Mouse (Mus musculus) CH12.LX (cell line): ENCODE results near the gene Add2. TPM values are rescaled to one million over a fixed set of nuclear protein-coding genes. Genes with fewer than 3 reads are reported as not detected.

Experiments used
- DNase-seq: peaks from one replicate; pipeline ENCODE4 v3.0.0-alpha.2; 2013; ENCODE audit errors: extremely low read depth
- H3K27ac ChIP-seq: 2 replicates; pipeline ENCODE4 v1.5.1; 2012; ENCODE audit warnings: low read depth, mild to moderate bottlenecking, control low read depth, moderate library complexity; ENCODE audit not compliant: insufficient read depth
- H3K27me3 ChIP-seq: replicated peaks from 2 replicates; pipeline ENCODE3; 2012; ENCODE audit warnings: inconsistent platforms
- H3K36me3 ChIP-seq, 2 experiments: replicated peaks in 1 of 2; 2 replicates each; pipeline versions ENCODE3 to v1.6.1; 2012; ENCODE audit warnings: inconsistent platforms in 1 of 2, low read length in 1 of 2, mild to moderate bottlenecking in 1 of 2, mixed read lengths in 1 of 2, moderate library complexity in 1 of 2; ENCODE audit not compliant: control insufficient read depth in 1 of 2, insufficient read depth in 1 of 2
- H3K4me1 ChIP-seq, 2 experiments: 2 replicates each; pipeline ENCODE4 v1.6.1; 2012; ENCODE audit warnings: inconsistent platforms in 1 of 2, moderate library complexity in 1 of 2; ENCODE audit not compliant: insufficient read depth in 2 of 2, control insufficient read depth in 1 of 2
- H3K4me2 ChIP-seq: 2 replicates; pipeline ENCODE4 v1.6.1; 2012; ENCODE audit warnings: low read depth, mild to moderate bottlenecking, control low read depth; ENCODE audit not compliant: poor library complexity, insufficient read depth, severe bottlenecking
- H3K4me3 ChIP-seq, 3 experiments: fragments of 150-350 bp in 1 of 3; sonication (generic) in 1 of 3; replicated peaks in 1 of 3; 2 replicates each; pipeline versions ENCODE3 to v1.5.1; 2011 to 2012; ENCODE audit warnings: low read depth in 2 of 3, low read length in 2 of 3, mild to moderate bottlenecking in 2 of 3, moderate library complexity in 2 of 3, control low read depth in 1 of 3, improper control_type of control experiment in 1 of 3, inconsistent platforms in 1 of 3, mixed read lengths in 1 of 3; ENCODE audit not compliant: poor library complexity in 1 of 3
- H3K79me2 ChIP-seq: replicated peaks from 2 replicates; pipeline ENCODE4 v1.6.1; 2012; ENCODE audit warnings: mild to moderate bottlenecking, moderate library complexity; ENCODE audit not compliant: control insufficient read depth, poor library complexity, insufficient read depth, severe bottlenecking; ENCODE audit errors: extremely low read depth
- H3K9ac ChIP-seq: 2 replicates; pipeline ENCODE4 v1.6.1; 2012; ENCODE audit warnings: low read depth, mild to moderate bottlenecking, control low read depth, moderate library complexity; ENCODE audit not compliant: insufficient read depth
- H3K9me3 ChIP-seq: replicated peaks from 2 replicates; pipeline ENCODE3; 2012; ENCODE audit warnings: low read length, inconsistent platforms, mixed read lengths
- CTCF ChIP-seq, 2 experiments: IDR thresholded peaks in 1 of 2; conservative IDR thresholded peaks in 1 of 2; 2 replicates each; pipeline ENCODE4 v1.5.1; 2011 to 2012; ENCODE audit warnings: low read depth in 2 of 2, low read length in 2 of 2, improper control_type of control experiment in 1 of 2, inconsistent platforms in 1 of 2, mild to moderate bottlenecking in 1 of 2, moderate library complexity in 1 of 2
- MAX ChIP-seq: IDR thresholded peaks from 2 replicates; pipeline ENCODE4 v1.6.1; 2011; ENCODE audit warnings: low read length, improper control_type of control experiment
- MAZ ChIP-seq: IDR thresholded peaks from 2 replicates; pipeline ENCODE4 v1.6.1; 2012; ENCODE audit warnings: low read depth, mild to moderate bottlenecking, inconsistent platforms, low read length, improper control_type of control experiment, moderate library complexity
- MXI1 ChIP-seq: IDR thresholded peaks from 2 replicates; pipeline ENCODE4 v1.6.1; 2011; ENCODE audit warnings: mild to moderate bottlenecking, low read depth, low read length, improper control_type of control experiment
- NELFE ChIP-seq: IDR thresholded peaks from 2 replicates; pipeline ENCODE4 v1.6.1; 2011; ENCODE audit warnings: low read depth, low read length, improper control_type of control experiment
- NRF1 ChIP-seq: IDR thresholded peaks from 2 replicates; pipeline ENCODE4 v1.6.1; 2014; ENCODE audit warnings: low read depth, mild to moderate bottlenecking, inconsistent platforms, low read length, improper control_type of control experiment, moderate library complexity
- RAD21 ChIP-seq: IDR thresholded peaks from 2 replicates; pipeline ENCODE4 v1.6.1; 2011; ENCODE audit warnings: low read depth, mild to moderate bottlenecking, low read length, improper control_type of control experiment, moderate library complexity
- RCOR1 ChIP-seq: conservative IDR thresholded peaks from 2 replicates; pipeline ENCODE4 v1.6.1; 2012; ENCODE audit warnings: low read depth, mild to moderate bottlenecking, inconsistent platforms, low read length, improper control_type of control experiment
- SMC3 ChIP-seq: IDR thresholded peaks from 2 replicates; pipeline ENCODE4 v1.6.1; 2011; ENCODE audit warnings: low read depth, low read length, improper control_type of control experiment
- TBP ChIP-seq: conservative IDR thresholded peaks from 2 replicates; pipeline ENCODE4 v1.6.1; 2011; ENCODE audit warnings: low read depth, low read length, improper control_type of control experiment
- TCF12 ChIP-seq: IDR thresholded peaks from 2 replicates; pipeline ENCODE4 v1.6.1; 2014; ENCODE audit warnings: low read depth, mild to moderate bottlenecking, inconsistent platforms, low read length, improper control_type of control experiment
- USF1 ChIP-seq: IDR thresholded peaks from 2 replicates; pipeline ENCODE4 v1.6.1; 2014; ENCODE audit warnings: low read depth, mild to moderate bottlenecking, inconsistent platforms, low read length, improper control_type of control experiment
- ZC3H11A ChIP-seq: IDR thresholded peaks from 2 replicates; pipeline ENCODE4 v1.6.1; 2012; ENCODE audit warnings: low read depth, mild to moderate bottlenecking, inconsistent platforms, low read length, improper control_type of control experiment
- ZKSCAN1 ChIP-seq: IDR thresholded peaks from 2 replicates; pipeline ENCODE4 v1.6.1; 2012; ENCODE audit warnings: low read depth, inconsistent platforms, low read length, improper control_type of control experiment, borderline replicate concordance
- ZMIZ1 ChIP-seq: IDR thresholded peaks from 2 replicates; pipeline ENCODE4 v1.6.1; 2012; ENCODE audit warnings: low read depth, mild to moderate bottlenecking, inconsistent platforms, low read length, improper control_type of control experiment
- dilution Hi-C: fragments of 300-500 bp; cut with MboI; formaldehyde crosslinking; loops from 2 replicates; pipeline ENCODE4 v1.14.3; 2020; ENCODE audit warnings: low sequenced_read_pairs; ENCODE audit not compliant: extremely low pct_unique_long_range_greater_than_20kb, extremely low pct_ligation_motif_present
- in situ Hi-C: fragments of 300-500 bp; cut with MboI; formaldehyde crosslinking; loops from 3 replicates; pipeline ENCODE4 v1.14.3; 2019; ENCODE audit warnings: low sequenced_read_pairs, low pct_ligation_motif_present, low pct_unique_long_range_greater_than_20kb, mixed read lengths
- polyA plus RNA-seq: library from polyadenylated mRNA; unstranded; fragments of >175 nt; gene quantifications from 2 replicates; pipeline ENCODE4 v1.2.1, GENCODE M21; 2012; ENCODE audit warnings: low read depth; ENCODE audit not compliant: insufficient read length
- total RNA-seq, 2 experiments: library from RNA; depleted of rRNA; stranded (reverse); fragments of 300-350 nt in 1 of 2; fragments of >200 nt in 1 of 2; gene quantifications; 2 replicates each; pipeline ENCODE4 v1.2.3; 2012 to 2014

The Add2 gene
- total and polyA plus RNA-seq, 3 experiments, result 0.11 TPM; not detected in 2

DNA sequence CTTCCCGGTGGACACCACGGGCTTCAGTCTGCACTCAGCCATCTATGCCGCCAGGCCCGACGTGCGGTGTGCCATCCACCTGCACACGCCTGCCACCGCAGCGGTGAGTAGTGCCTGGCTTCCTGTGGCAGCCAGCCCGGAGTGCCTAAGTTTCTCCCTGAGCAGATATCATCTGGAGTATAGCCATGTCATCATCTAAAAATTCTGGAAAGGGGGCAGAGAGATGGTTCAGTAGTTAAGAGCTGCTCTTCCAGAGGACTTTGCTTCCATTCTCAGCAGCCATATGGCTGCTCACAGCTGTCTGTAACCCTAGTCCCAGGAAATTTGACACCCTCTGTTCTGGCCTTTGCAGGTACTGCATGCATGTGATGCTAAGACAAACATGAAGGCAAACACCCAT lies 68.3 kb downstream of the Add2 start:
- in situ Hi-C loops (no loop called here), dilution Hi-C loops (no loop called here)
- Histone ChIP-seq H3K4me1 (0 out of 4 replicates have a peak, but pooled peaks cover 0 to 4% of the 10 kb centered on the region in 2 experiments), H3K27me3 (peaks cover 61% of the 10 kb centered on the region), H3K4me2 (no peak overlapping the region), H3K9ac (no peak overlapping the region), H3K36me3 (no peaks in the 10 kb centered on the region), H3K4me3 (no peak overlapping the region), H3K9me3 (no peaks in the 10 kb centered on the region), H3K79me2 (no peaks in the 10 kb centered on the region), H3K27ac (no peak overlapping the region)
- TF ChIP-seq CTCF (conservative IDR thresholded peaks at IDR 0.05 in 1 of 2, IDR thresholded peaks at IDR 0.05 in 1 of 2; ENCODE audit: low read depth in 2 of 2, low read length in 2 of 2), result no peak
- no peak for TF ChIP-seq RAD21
- TF ChIP-seq MAZ, result no peak
- no peak for TF ChIP-seq MAX
- no peak for TF ChIP-seq USF1
- no peak for TF ChIP-seq NELFE
- TF ChIP-seq NRF1, result no peak
- no peak for DNase-seq

DNA sequence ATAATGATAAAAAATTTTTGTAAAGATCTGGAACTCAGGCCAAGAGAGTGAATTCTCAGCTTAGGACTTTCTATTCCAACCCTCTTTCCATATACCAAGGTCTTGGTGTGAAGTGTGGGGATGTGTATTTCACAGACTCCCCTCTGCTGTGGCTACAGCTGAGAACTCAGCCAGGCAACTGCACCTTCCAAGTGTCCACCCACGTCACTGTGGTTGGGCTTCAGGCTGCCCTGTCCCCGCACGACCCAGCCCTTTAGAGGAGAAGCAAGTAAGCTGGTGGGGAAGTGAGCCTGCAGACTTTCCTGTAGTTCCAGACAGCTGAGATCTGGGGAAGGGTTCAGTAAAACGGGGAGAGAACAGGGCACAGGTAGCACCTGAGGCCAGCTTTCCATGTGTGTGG lies 68.7 kb downstream of the Add2 start:
- H3K79me2 ChIP-seq, result no peaks in the 10 kb centered on the region
- H3K9me3 ChIP-seq, result no peaks in the 10 kb centered on the region
- no peak for TF ChIP-seq MXI1
- TF ChIP-seq TCF12, result no peak
- TF ChIP-seq CTCF (conservative IDR thresholded peaks at IDR 0.05 in 1 of 2, IDR thresholded peaks at IDR 0.05 in 1 of 2; ENCODE audit: low read depth in 2 of 2, low read length in 2 of 2), result no peak
- TF ChIP-seq ZC3H11A, result no peak
- no peak for TF ChIP-seq MAZ
- no peak for TF ChIP-seq SMC3
- no peak for TF ChIP-seq RCOR1
- TF ChIP-seq MAX, result no peak
- no peak for TF ChIP-seq TBP
- TF ChIP-seq ZKSCAN1, result no peak
- DNase-seq, result no peak
- H3K27me3 ChIP-seq, result peaks cover 62% of the 10 kb centered on the region
- in situ Hi-C loops, result no loop called here
- no peaks in the 10 kb centered on the region for H3K36me3 ChIP-seq
- no peak overlapping the region for H3K4me3 ChIP-seq
- dilution Hi-C loops, result no loop called here
- H3K4me1 ChIP-seq, result 0 out of 4 replicates have a peak, but pooled peaks cover 0 to 4% of the 10 kb centered on the region in 2 experiments
- no peak overlapping the region for H3K27ac ChIP-seq
- no peak overlapping the region for H3K4me2 ChIP-seq
- no peak overlapping the region for H3K9ac ChIP-seq

DNA sequence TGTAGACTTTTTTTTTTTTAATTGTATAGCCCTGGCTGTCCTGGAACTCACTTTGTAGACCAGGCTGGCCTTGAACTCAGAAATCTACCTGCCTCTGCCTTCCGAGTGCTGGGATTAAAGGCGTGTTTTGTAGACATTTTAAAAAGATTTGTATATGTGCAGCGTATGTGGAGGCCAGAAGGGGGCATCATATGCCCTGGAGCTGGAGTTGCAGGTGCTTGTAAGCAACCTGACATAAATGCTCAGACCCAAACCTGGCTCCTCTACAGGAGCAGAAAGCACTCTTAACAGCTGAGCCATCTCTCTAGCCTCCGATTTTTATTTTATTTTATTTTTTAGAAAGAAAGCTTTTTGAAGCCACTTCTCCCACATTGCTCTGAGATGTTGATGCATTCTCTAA lies 70.5 kb downstream of the Add2 start:
- no peaks in the 10 kb centered on the region for H3K9me3 ChIP-seq
- TF ChIP-seq SMC3, result peak; percentile 31; the same call in 1 of the 2 replicates
- no peak for TF ChIP-seq ZMIZ1
- peak in 1 of 2 experiments; percentile 46; a peak in 2 of 4 replicates for TF ChIP-seq CTCF (conservative IDR thresholded peaks at IDR 0.05 in 1 of 2, IDR thresholded peaks at IDR 0.05 in 1 of 2; ENCODE audit: low read depth in 2 of 2, low read length in 2 of 2)
- peak; percentile 22 for TF ChIP-seq RAD21
- TF ChIP-seq, all 38 proteins: peak for 3
- H3K4me3 ChIP-seq, result no peak overlapping the region
- no peaks in the 10 kb centered on the region for H3K79me2 ChIP-seq
- no peaks in the 10 kb centered on the region for H3K36me3 ChIP-seq
- peaks cover 64% of the 10 kb centered on the region for H3K27me3 ChIP-seq
- H3K4me1 ChIP-seq, result 0 out of 4 replicates have a peak, but pooled peaks cover 0 to 4% of the 10 kb centered on the region in 2 experiments
- no peak overlapping the region for H3K4me2 ChIP-seq
- dilution Hi-C loops, result no loop called here
- no peak overlapping the region for H3K27ac ChIP-seq
- in situ Hi-C loops, result no loop called here
- no peak overlapping the region for H3K9ac ChIP-seq
- DNase-seq, result peak; percentile 6
